Mouse (Mus musculus) testis, adult 2 months (tissue): Measurements from ENCODE around the gene Ppm1h. TPM values are rescaled to one million over a fixed set of nuclear protein-coding genes. Genes with fewer than 3 reads are reported as not detected.

Experiments used
- H3K27ac ChIP-seq: fragments of 200-500 bp; 2 replicates; pipeline ENCODE4 v1.5.1; 2012; ENCODE audit warnings: low read depth, low read length; ENCODE audit not compliant: control insufficient read depth, insufficient read depth
- H3K27me3 ChIP-seq: fragments of 200-500 bp; 2 replicates; pipeline ENCODE4 v1.6.1; 2012; ENCODE audit warnings: mild to moderate bottlenecking, low read length, moderate library complexity; ENCODE audit not compliant: control insufficient read depth, insufficient read depth
- H3K36me3 ChIP-seq: fragments of 200-500 bp; 2 replicates; pipeline ENCODE4 v1.6.1; 2012; ENCODE audit warnings: mild to moderate bottlenecking, low read length; ENCODE audit not compliant: control insufficient read depth, insufficient read depth
- H3K4me1 ChIP-seq: fragments of 200-500 bp; 2 replicates; pipeline ENCODE4 v1.6.1; 2012; ENCODE audit warnings: low read length; ENCODE audit not compliant: control insufficient read depth, insufficient read depth
- H3K4me3 ChIP-seq: fragments of 200-500 bp; 2 replicates; pipeline ENCODE4 v1.5.1; 2012; ENCODE audit warnings: low read depth, mild to moderate bottlenecking, low read length, moderate library complexity, mixed read lengths; ENCODE audit not compliant: control insufficient read depth
- CTCF ChIP-seq: fragments of 200-500 bp; IDR thresholded peaks from 2 replicates; pipeline ENCODE4 v1.5.1; 2012; ENCODE audit warnings: low read depth, mild to moderate bottlenecking, inconsistent platforms, low read length, moderate library complexity; ENCODE audit not compliant: control insufficient read depth, insufficient read depth, insufficient replicate concordance
- POLR2A ChIP-seq: fragments of 200-500 bp; IDR thresholded peaks from 2 replicates; pipeline ENCODE4 v1.6.1; 2012; ENCODE audit warnings: low read depth, mild to moderate bottlenecking, inconsistent platforms, low read length, moderate library complexity; ENCODE audit not compliant: control insufficient read depth
- polyA plus RNA-seq: library from polyadenylated mRNA; depleted of rRNA; stranded (reverse); fragments of >200 nt; gene quantifications from 2 replicates; pipeline ENCODE4 v1.2.3, GENCODE M21; 2012

Ppm1h gene
- polyA plus RNA-seq, 1 experiment, result 13.5 TPM

DNA sequence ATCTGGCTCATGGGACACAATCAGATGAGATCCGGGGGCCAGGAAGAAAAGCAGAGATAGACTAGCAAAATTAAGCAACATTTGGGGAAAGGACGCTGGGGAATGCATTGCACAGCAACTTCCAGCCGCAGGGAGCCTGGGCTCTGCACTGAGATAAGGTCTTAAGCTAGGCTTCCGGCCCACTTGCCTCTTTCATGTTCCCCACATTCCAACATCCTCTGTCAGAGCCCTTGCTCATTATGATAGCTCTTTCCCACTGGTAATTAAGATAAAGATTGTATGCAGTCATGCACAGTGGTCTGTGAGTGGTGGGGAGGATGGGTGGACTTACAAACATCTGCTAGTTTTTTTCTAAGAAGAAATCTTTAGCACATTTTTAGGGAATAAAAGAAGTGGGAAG is 176.6 kb downstream of the Ppm1h start:
- Histone ChIP-seq H3K4me3 (no peak overlapping the region), H3K4me1 (peaks cover 7% of the 10 kb centered on the region; the same call in 1 of the 2 replicates), H3K27me3 (no peaks in the 10 kb centered on the region), H3K36me3 (no peaks in the 10 kb centered on the region), H3K27ac (no peak overlapping the region)
- TF ChIP-seq CTCF (no peak), POLR2A (no peak)

DNA sequence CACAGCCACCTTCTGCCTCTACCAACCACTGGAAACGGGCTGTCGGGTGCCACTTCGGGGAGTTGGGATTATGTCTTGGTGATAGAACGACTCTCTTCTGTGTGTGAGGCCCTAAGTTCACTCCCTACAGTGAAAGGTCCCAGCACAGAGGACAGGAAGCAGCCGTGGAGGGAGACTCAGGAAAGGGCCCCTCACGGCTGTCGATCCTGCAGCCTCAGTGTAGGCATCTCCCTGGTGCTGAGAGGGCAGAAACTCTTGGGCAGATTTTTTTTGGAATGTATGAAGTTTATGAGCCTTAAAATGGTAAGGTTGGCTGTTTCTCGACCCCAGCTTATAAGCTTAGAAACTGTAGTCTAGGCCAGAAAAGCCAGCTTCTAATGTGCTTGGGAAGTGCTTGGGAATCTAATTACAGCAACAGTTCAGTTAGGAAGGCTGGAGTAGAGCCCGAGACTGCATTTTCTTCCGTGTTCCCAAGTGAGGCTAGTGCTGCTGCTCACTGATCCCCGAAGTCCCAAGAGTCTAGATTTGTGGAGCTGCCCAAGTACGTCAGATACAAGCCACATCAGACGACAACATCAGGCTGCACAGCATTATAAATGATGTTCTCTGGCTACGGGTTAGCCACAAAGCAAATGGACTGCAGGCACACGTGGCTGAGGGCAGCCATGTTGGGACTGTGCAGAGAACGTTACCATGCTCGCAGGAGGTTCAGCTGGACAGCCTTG is 177.6 kb downstream of the Ppm1h start:
- TF ChIP-seq POLR2A, result no peak
- no peak for TF ChIP-seq CTCF
- H3K27me3 ChIP-seq, result no peaks in the 10 kb centered on the region
- H3K36me3 ChIP-seq, result no peaks in the 10 kb centered on the region
- peak overlapping the region; percentile 98 for H3K27ac ChIP-seq
- peaks cover 7% of the 10 kb centered on the region; the same call in 1 of the 2 replicates for H3K4me1 ChIP-seq
- H3K4me3 ChIP-seq, result peak overlapping the region; percentile 92

DNA sequence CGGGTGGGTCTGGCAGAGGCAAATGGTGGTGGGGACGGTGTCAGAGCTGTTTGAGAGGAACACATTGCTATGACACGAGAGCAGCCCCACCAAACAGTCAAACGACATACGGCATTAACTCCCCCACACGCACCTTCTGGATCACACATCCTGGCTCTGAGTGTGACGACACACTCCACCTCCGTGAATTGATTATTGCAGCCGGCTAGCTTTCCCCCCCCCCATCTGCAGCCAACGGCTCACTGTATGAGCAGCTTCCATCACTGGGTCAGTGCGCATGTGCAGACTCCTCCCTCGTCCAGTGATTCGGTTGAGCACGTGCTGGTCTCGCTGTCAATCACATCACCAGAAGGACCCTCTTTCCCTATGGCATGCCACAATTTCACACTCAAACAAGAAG is 178.6 kb downstream of the Ppm1h start:
- peak overlapping the region; percentile 92 for H3K4me3 ChIP-seq
- no peaks in the 10 kb centered on the region for H3K36me3 ChIP-seq
- H3K4me1 ChIP-seq, result peaks cover 7% of the 10 kb centered on the region; the same call in 1 of the 2 replicates
- TF ChIP-seq POLR2A (peak; percentile 89), CTCF (no peak)
- no peaks in the 10 kb centered on the region for H3K27me3 ChIP-seq
- H3K27ac ChIP-seq, result peak overlapping the region; percentile 98

DNA sequence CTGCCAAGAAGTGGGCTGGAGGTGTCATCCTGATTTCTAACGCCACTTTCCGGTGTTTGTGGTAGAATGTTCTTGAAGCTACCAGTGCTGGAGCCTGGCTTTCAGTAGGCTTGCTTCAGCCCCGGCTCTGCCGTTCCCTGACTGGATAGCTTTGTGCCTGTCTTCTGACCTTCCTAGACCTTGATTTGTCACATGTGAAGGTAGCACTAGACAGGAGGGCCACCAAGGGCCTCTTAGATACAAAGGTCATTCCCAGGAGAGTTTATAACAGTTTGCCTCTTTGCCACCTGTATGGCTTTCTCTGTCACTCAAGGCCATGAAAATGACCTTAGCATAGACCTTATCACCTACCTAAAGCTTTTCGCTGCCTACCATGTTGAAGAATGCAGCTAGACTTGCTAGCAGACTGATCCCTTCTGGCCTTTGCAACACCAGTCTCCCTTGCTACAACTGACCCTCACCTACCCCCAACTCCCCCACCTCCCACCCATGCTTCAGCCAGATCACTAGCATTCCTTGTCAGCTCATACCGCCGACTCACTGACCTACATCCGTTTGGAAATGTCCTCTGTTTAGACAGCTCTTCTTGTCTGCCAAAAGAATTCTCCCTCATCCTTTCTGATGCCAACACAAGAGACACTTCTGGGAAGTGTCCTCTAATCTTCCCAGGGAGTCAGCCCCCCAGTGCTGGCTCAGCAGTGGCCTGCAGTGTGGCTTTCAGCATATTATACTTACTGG is 180.5 kb downstream of the Ppm1h start:
- no peak for TF ChIP-seq CTCF
- no peak for TF ChIP-seq POLR2A
- no peak overlapping the region for H3K27ac ChIP-seq
- H3K4me1 ChIP-seq, result peaks cover 7% of the 10 kb centered on the region; the same call in 1 of the 2 replicates
- no peak overlapping the region for H3K4me3 ChIP-seq
- no peaks in the 10 kb centered on the region for H3K36me3 ChIP-seq
- no peaks in the 10 kb centered on the region for H3K27me3 ChIP-seq

DNA sequence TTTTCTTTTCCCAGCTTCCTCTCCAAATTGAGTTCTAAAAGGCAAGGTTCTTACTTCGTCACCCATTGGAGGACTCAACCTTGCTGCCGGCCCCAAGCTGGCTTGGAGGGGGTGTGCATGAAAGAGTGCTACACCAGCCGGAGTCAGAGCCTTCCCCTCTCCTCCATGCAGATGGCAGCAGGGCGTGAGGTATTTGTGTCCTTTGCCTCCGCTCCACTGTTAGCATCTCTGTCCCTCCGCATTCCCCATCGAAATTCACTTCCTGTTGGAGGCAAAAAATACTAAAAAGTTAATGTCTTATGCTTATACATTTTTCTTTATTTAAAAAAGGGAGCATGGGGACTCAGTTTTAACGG is 181.1 kb downstream of the Ppm1h start:
- Histone ChIP-seq H3K36me3 (no peaks in the 10 kb centered on the region), H3K4me3 (no peak overlapping the region), H3K4me1 (peaks cover 7% of the 10 kb centered on the region; the same call in 1 of the 2 replicates), H3K27me3 (no peaks in the 10 kb centered on the region), H3K27ac (no peak overlapping the region)
- TF ChIP-seq CTCF, result no peak
- no peak for TF ChIP-seq POLR2A

DNA sequence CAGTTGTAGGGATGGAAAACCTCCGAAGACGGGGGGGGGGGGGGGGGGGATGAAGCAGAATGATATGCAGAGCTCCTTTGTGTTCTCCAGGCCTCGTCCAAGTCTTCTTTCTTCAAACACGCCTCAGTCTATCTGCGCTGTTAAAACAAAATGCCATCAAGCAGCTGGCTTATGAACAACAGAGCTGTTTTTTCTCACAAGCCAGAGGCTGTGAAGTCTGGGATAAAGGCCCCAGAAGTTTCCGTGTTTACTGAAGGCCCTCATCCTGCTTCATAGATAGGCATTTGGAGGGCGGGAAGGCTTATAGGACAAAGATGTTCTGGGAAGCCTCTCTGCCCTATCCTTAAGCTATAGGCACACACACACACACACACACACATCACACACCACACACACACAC is 181.5 kb downstream of the Ppm1h start:
- TF ChIP-seq CTCF, result no peak
- Histone ChIP-seq H3K27ac (no peak overlapping the region), H3K4me3 (no peak overlapping the region), H3K4me1 (peaks cover 4% of the 10 kb centered on the region; the same call in 1 of the 2 replicates), H3K27me3 (no peaks in the 10 kb centered on the region), H3K36me3 (no peaks in the 10 kb centered on the region)

DNA sequence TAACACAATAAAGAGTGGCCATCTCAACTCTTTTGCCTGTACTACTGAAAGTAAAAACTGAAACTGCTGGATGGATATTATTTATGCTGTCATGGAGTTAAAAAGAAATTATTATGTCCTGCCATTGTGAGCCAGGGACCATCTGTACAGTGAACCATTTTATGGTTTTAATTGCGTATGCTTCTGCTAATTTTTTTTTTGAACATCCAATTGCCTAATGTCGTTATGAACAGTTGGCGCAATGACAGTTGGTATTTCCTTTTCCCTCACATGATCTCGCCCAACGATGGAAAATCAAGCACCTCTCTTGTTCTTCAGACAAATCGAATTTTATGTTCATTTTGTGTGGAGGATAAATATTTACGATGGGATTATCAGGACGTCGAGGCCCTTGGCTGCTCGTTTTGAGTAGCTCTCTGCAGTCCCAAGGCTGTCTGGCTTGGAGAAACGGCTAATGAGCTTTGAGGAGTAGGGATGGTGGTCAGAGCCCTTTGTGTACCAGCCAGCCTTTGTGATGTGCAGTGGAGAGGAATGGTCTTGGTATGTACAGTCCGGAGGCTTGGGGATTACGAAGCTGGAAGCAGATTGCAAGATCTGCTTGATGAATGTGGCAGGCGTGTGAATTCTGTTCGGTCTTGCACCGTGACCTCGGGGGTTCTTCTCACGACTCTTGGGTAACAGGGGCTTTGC is 183.3 kb downstream of the Ppm1h start:
- no peaks in the 10 kb centered on the region for H3K36me3 ChIP-seq
- TF ChIP-seq POLR2A, result no peak
- no peak for TF ChIP-seq CTCF
- H3K4me3 ChIP-seq, result no peak overlapping the region
- no peak overlapping the region for H3K27ac ChIP-seq
- H3K4me1 ChIP-seq, result no peaks in the 10 kb centered on the region; the same call in 1 of the 2 replicates
- H3K27me3 ChIP-seq, result no peaks in the 10 kb centered on the region
